ENCODE assay signal across 11 mouse cellular contexts in genomic region chr15:102977423-102977974, GRCm38 (mm10). TPM values are rescaled to one million over a fixed set of nuclear protein-coding genes. Genes with fewer than 3 reads are reported as not detected.
DNase-seq lines count a peak whose midpoint lies in the region; ATAC-seq and TF ChIP-seq lines count a peak whose summit lies in the region.
"Had no signal": no experiment of that assay in that cellular context is flagged by ENCODE, and none has a peak within 500 bp of the region (broad histone marks: within the 10 kb centered on the region; RNA-seq: fewer than 3 reads in every experiment).

No protein-coding gene starts in this region.

- peaks cover 100% of the 10 kb centered on the region for H3K79me2 ChIP-seq in C2C12 (ENCODE audit: control insufficient read depth, insufficient read depth)

- TF ChIP-seq CTCF in C2C12 (IDR thresholded peaks at IDR 0.05; ENCODE audit: control insufficient read depth, insufficient read depth, insufficient read length) = no peak
- TF ChIP-seq CTCF in bone marrow macrophage, adult 2 months (IDR thresholded peaks at IDR 0.05; ENCODE audit: low read depth, low read length) = no peak
- no peak for TF ChIP-seq CTCF in layer of hippocampus, adult 2 months (conservative IDR thresholded peaks at IDR 0.05)

- peak overlapping the region; percentile 39 for H3K4me3 ChIP-seq in heart, embryonic 16.5 days (ENCODE audit: low read length)
- peak overlapping the region; percentile 52 for H3K4me3 ChIP-seq in C2C12 (ENCODE audit: insufficient read depth, poor library complexity, severe bottlenecking)
- H3K4me3 ChIP-seq in bone marrow macrophage, adult 2 months (ENCODE audit: insufficient read depth, low read length) = peak overlapping the region; percentile 30
- peak overlapping the region; percentile 13 for H3K4me3 ChIP-seq in liver, embryonic 12.5 days
- H3K4me3 ChIP-seq in midbrain, embryonic 15.5 days = no peak overlapping the region
- H3K4me3 ChIP-seq in layer of hippocampus, adult 2 months = no peak overlapping the region

- H3ac ChIP-seq in C2C12 (ENCODE audit: control insufficient read depth, insufficient read length, low read depth) = peak overlapping the region; percentile 94

- H3K27me3 ChIP-seq in heart, embryonic 16.5 days (ENCODE audit: control insufficient read depth, insufficient read depth, low read length) = peaks cover 96% of the 10 kb centered on the region
- H3K27me3 ChIP-seq in C2C12 (ENCODE audit: control insufficient read depth, insufficient read depth, insufficient read length) = no peaks in the 10 kb centered on the region
- peaks cover 100% of the 10 kb centered on the region for H3K27me3 ChIP-seq in liver, embryonic 12.5 days (replicated peaks)
- peaks cover 94% of the 10 kb centered on the region for H3K27me3 ChIP-seq in midbrain, embryonic 15.5 days (replicated peaks)

- WGBS in heart, embryonic 16.5 days = 5% methylated on average over 16 of the region's 16 CpGs
- WGBS in liver, embryonic 12.5 days (ENCODE audit: insufficient replicate concordance) = 4% methylated on average over 16 of the region's 16 CpGs
- 2% methylated on average over 16 of the region's 16 CpGs for WGBS in midbrain, embryonic 15.5 days

- peaks cover 7% of the 10 kb centered on the region for H3K4me1 ChIP-seq in heart, embryonic 16.5 days (ENCODE audit: control insufficient read depth, insufficient read depth, low read length)
- H3K4me1 ChIP-seq in bone marrow macrophage, adult 2 months (ENCODE audit: control insufficient read depth, insufficient read depth, low read length) = no peaks in the 10 kb centered on the region
- H3K4me1 ChIP-seq in liver, embryonic 12.5 days = 0 out of 2 replicates have a peak, but pooled peaks cover 5% of the 10 kb centered on the region
- H3K4me1 ChIP-seq in midbrain, embryonic 15.5 days = peaks cover 10% of the 10 kb centered on the region

- TF ChIP-seq POLR2A in bone marrow macrophage, adult 2 months (IDR thresholded peaks at IDR 0.05; ENCODE audit: borderline replicate concordance, low read depth, low read length) = no peak

- peak overlapping the region; percentile 50 for H3K4me2 ChIP-seq in heart, embryonic 16.5 days (ENCODE audit: low read depth, low read length)
- peak overlapping the region; percentile 28 for H3K4me2 ChIP-seq in liver, embryonic 12.5 days
- no peak overlapping the region for H3K4me2 ChIP-seq in midbrain, embryonic 15.5 days
- H3K4me2 ChIP-seq: hindbrain, embryonic 14.5 days had no signal

- H3K79me3 ChIP-seq in C2C12 (ENCODE audit: low read depth) = peaks cover 90% of the 10 kb centered on the region

- no peak for DNase-seq in heart, adult 9 months (ENCODE audit: low spot score in 2 of 2)
- no peak for DNase-seq in layer of hippocampus, adult 8-10 months (ENCODE audit: low spot score in 2 of 2)
- no peak for DNase-seq in layer of hippocampus, adult 2 months (ENCODE audit: low spot score in 2 of 2)
- DNase-seq: embryo, embryonic 11 days; left cerebral cortex, postnatal 4 days had no signal

- H3K36me3 ChIP-seq in heart, embryonic 16.5 days (ENCODE audit: control insufficient read depth, insufficient read depth) = no peaks in the 10 kb centered on the region
- peaks cover 7% of the 10 kb centered on the region for H3K36me3 ChIP-seq in C2C12 (ENCODE audit: control insufficient read depth, insufficient read depth)
- H3K36me3 ChIP-seq in liver, embryonic 12.5 days = no peaks in the 10 kb centered on the region
- H3K36me3 ChIP-seq in midbrain, embryonic 15.5 days (replicated peaks) = no peaks in the 10 kb centered on the region

- no peak for ATAC-seq in heart, embryonic 16.5 days (replicated peaks; ENCODE audit: extremely low read depth, insufficient read depth, low FRiP score)
- no peak for ATAC-seq in liver, embryonic 12.5 days
- ATAC-seq in midbrain, embryonic 15.5 days (replicated peaks) = no peak

- H3K27ac ChIP-seq in heart, embryonic 16.5 days (ENCODE audit: low read length) = no peak overlapping the region
- H3K27ac ChIP-seq in bone marrow macrophage, adult 2 months (ENCODE audit: insufficient read depth, low read depth, low read length) = no peak overlapping the region
- no peak overlapping the region for H3K27ac ChIP-seq in liver, embryonic 12.5 days
- H3K27ac ChIP-seq in midbrain, embryonic 15.5 days = no peak overlapping the region
- no peak overlapping the region for H3K27ac ChIP-seq in layer of hippocampus, adult 2 months
- H3K27ac ChIP-seq: hindbrain, embryonic 14.5 days had no signal

- no peak overlapping the region; the same call in 1 of the 2 replicates for H3K9ac ChIP-seq in heart, embryonic 16.5 days (ENCODE audit: low read length)
- no peak overlapping the region for H3K9ac ChIP-seq in liver, embryonic 12.5 days
- H3K9ac ChIP-seq in midbrain, embryonic 15.5 days = no peak overlapping the region
- H3K9ac ChIP-seq: hindbrain, embryonic 14.5 days had no signal

- no peaks in the 10 kb centered on the region for H3K9me3 ChIP-seq in heart, embryonic 16.5 days (replicated peaks; ENCODE audit: control insufficient read depth, low read length)
- no peaks in the 10 kb centered on the region for H3K9me3 ChIP-seq in liver, embryonic 12.5 days (replicated peaks)
- H3K9me3 ChIP-seq in midbrain, embryonic 15.5 days = no peaks in the 10 kb centered on the region

TF ChIP-seq in C2C12, 6 proteins besides CTCF, POLR2A, EP300 and RAD21:
- TF ChIP-seq FOSL1 (IDR thresholded peaks at IDR 0.05; ENCODE audit: insufficient read depth, low read length, poor library complexity, severe bottlenecking) = no peak
- peak; percentile 4 for TF ChIP-seq MAX (IDR thresholded peaks at IDR 0.05)

RNA-seq across cellular contexts. Expression of gene Hoxc9, which starts 1.3 kb away (rescaled TPM):
- polyA plus RNA-seq in heart, embryonic 16.5 days (2015; fragmentation: Nextera tagmentation; extraction: Ambion mirVana) = not detected in 2 replicates
- polyA plus RNA-seq in C2C12 (2012; fragmentation: generic; extraction: Trizol) = 9.4 TPM
- polyA plus RNA-seq in bone marrow macrophage, adult 2 months (2012; ENCODE audit: insufficient read depth, insufficient read length, missing spikeins) = not detected in 2 replicates
- polyA plus RNA-seq in liver, embryonic 12.5 days (2016; fragmentation: Nextera tagmentation; extraction: Ambion mirVana) = 0.07 TPM in 1 of 2 replicates, not detected in the other
- total RNA-seq in layer of hippocampus, adult 8-10 months (2022) = not detected
- not detected in 2 replicates for polyA plus RNA-seq in midbrain, embryonic 15.5 days (2015; fragmentation: Nextera tagmentation; extraction: Ambion mirVana)
- not detected for total RNA-seq in layer of hippocampus, adult 2 months (2021)
- total RNA-seq: left cerebral cortex, postnatal 4 days had no signal

RNA-seq across cellular contexts. Expression of gene Hoxc5, which starts 10.3 kb away (rescaled TPM):
- polyA plus RNA-seq in heart, embryonic 16.5 days (2015; fragmentation: Nextera tagmentation; extraction: Ambion mirVana) = 0.11 and 0.14 TPM in 2 replicates
- 1.6 TPM for polyA plus RNA-seq in C2C12 (2012; fragmentation: generic; extraction: Trizol)
- not detected in 2 replicates for polyA plus RNA-seq in bone marrow macrophage, adult 2 months (2012; ENCODE audit: insufficient read depth, insufficient read length, missing spikeins)
- polyA plus RNA-seq in liver, embryonic 12.5 days (2016; fragmentation: Nextera tagmentation; extraction: Ambion mirVana) = 0.92 and 1.2 TPM in 2 replicates
- not detected for total RNA-seq in layer of hippocampus, adult 8-10 months (2022)
- polyA plus RNA-seq in midbrain, embryonic 15.5 days (2015; fragmentation: Nextera tagmentation; extraction: Ambion mirVana) = 0.09 TPM in 1 of 2 replicates, not detected in the other
- not detected for total RNA-seq in layer of hippocampus, adult 2 months (2021)
- total RNA-seq: left cerebral cortex, postnatal 4 days had no signal

RNA-seq across cellular contexts. Expression of gene Hoxc10, which starts 10.9 kb away (rescaled TPM):
- not detected in 2 replicates for polyA plus RNA-seq in heart, embryonic 16.5 days (2015; fragmentation: Nextera tagmentation; extraction: Ambion mirVana)
- polyA plus RNA-seq in C2C12 (2012; fragmentation: generic; extraction: Trizol) = 49.6 TPM
- polyA plus RNA-seq in bone marrow macrophage, adult 2 months (2012; ENCODE audit: insufficient read depth, insufficient read length, missing spikeins) = 0.28 TPM in 1 of 2 replicates, not detected in the other
- not detected in 2 replicates for polyA plus RNA-seq in liver, embryonic 12.5 days (2016; fragmentation: Nextera tagmentation; extraction: Ambion mirVana)
- total RNA-seq in layer of hippocampus, adult 8-10 months (2022) = not detected
- polyA plus RNA-seq in midbrain, embryonic 15.5 days (2015; fragmentation: Nextera tagmentation; extraction: Ambion mirVana) = not detected in 2 replicates
- total RNA-seq in layer of hippocampus, adult 2 months (2021) = not detected
- total RNA-seq: left cerebral cortex, postnatal 4 days had no signal
- polyA plus RNA-seq: hindbrain, embryonic 14.5 days had no signal

RNA-seq across cellular contexts. Expression of gene Hoxc8, which starts 12.9 kb away (rescaled TPM):
- polyA plus RNA-seq in heart, embryonic 16.5 days (2015; fragmentation: Nextera tagmentation; extraction: Ambion mirVana) = not detected in 2 replicates
- 1.1 TPM for polyA plus RNA-seq in C2C12 (2012; fragmentation: generic; extraction: Trizol)
- not detected in 2 replicates for polyA plus RNA-seq in bone marrow macrophage, adult 2 months (2012; ENCODE audit: insufficient read depth, insufficient read length, missing spikeins)
- polyA plus RNA-seq in liver, embryonic 12.5 days (2016; fragmentation: Nextera tagmentation; extraction: Ambion mirVana) = 0.08 and 0.22 TPM in 2 replicates
- not detected for total RNA-seq in layer of hippocampus, adult 8-10 months (2022)
- not detected in 2 replicates for polyA plus RNA-seq in midbrain, embryonic 15.5 days (2015; fragmentation: Nextera tagmentation; extraction: Ambion mirVana)
- total RNA-seq in layer of hippocampus, adult 2 months (2021) = not detected
- total RNA-seq: left cerebral cortex, postnatal 4 days had no signal

RNA-seq across cellular contexts. Expression of gene Hoxc6, which starts 20.6 kb away (rescaled TPM):
- 0.16 TPM in 1 of 2 replicates, not detected in the other for polyA plus RNA-seq in heart, embryonic 16.5 days (2015; fragmentation: Nextera tagmentation; extraction: Ambion mirVana)
- polyA plus RNA-seq in C2C12 (2012; fragmentation: generic; extraction: Trizol) = 10.6 TPM
- not detected in 2 replicates for polyA plus RNA-seq in bone marrow macrophage, adult 2 months (2012; ENCODE audit: insufficient read depth, insufficient read length, missing spikeins)
- polyA plus RNA-seq in liver, embryonic 12.5 days (2016; fragmentation: Nextera tagmentation; extraction: Ambion mirVana) = 0.17 and 0.19 TPM in 2 replicates
- not detected for total RNA-seq in layer of hippocampus, adult 8-10 months (2022)
- not detected in 2 replicates for polyA plus RNA-seq in midbrain, embryonic 15.5 days (2015; fragmentation: Nextera tagmentation; extraction: Ambion mirVana)
- total RNA-seq in layer of hippocampus, adult 2 months (2021) = not detected
- total RNA-seq: left cerebral cortex, postnatal 4 days had no signal

Comparison
In these comparisons a context has a peak if more than half of its experiments do, and no peak if none do; other contexts are left out.
1. H3K4me3 ChIP-seq: peak in heart, embryonic 16.5 days (single experiment), C2C12 (single experiment), bone marrow macrophage, adult 2 months (single experiment) and liver, embryonic 12.5 days (single experiment); none in midbrain, embryonic 15.5 days (single experiment) and layer of hippocampus, adult 2 months (single experiment).
2. RNA of gene Hoxc10, which starts 10.9 kb away (polyA plus RNA-seq): 49.6 TPM in C2C12 (single experiment); 0.28 TPM in bone marrow macrophage, adult 2 months, not detected in heart, embryonic 16.5 days, not detected in liver, embryonic 12.5 days and not detected in midbrain, embryonic 15.5 days; every median in the first group is over 10 times any median in the second.